Mouse (Mus musculus) layer of hippocampus, adult 11-12 months (tissue): ENCODE measurements around the gene Nup205.
A peak's percentile ranks its signal among the peaks of the same experiment; 100 is the strongest.

Experiments used
- DNase-seq: peaks from one replicate; pipeline ENCODE4 v3.0.0; 2022; ENCODE audit warnings: low spot score

Nup205 gene

GRCm38 (mm10) chr6:35288114-35288761 lies 111.0 kb downstream of the Nup205 start:
- DNase-seq: peak; percentile 57

- peak; percentile 19 for DNase-seq
Measured at GRCm38 (mm10) chr6:35288920-35289319, 111.7 kb downstream of the Nup205 start.

DNA sequence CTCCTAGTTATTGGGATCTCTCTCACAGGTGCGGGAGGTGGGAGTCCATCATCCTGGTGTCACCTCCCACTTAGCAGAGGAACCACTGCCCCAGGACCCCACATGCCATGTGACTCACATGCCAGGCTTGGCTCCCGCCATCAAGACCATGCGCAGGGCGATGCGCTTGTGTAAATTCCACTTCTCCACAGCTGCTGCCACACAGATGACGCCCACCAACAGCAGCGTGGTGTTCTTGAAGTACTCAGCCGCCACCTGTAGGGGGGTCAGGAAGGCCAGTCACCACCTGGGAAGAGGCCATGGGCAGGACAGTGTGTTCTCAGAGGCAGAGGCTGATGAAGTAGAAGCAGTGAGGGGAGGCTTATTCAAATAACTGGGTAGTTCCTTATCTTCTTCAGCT lies 112.5 kb downstream of the Nup205 start:
- DNase-seq: no peak

DNA sequence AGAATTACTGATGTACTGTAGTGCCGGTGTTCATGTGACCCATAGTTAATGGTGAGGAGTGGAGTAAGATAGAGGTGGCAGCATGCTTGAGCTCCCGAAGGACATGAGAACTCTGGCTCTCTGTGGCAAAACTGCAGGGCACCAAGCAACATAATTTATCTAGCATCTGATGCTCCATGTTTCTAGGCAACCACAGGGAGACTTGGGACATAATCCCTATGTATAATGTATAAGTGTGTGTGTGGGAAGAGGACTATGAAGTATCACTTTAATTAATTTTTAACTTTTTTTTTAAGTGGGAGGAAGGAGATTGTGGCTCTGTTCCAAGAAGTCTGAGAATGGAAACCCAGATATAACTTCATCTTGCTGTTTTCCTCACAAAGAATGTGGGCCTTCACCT lies 117.7 kb downstream of the Nup205 start:
- DNase-seq: no peak

- DNase-seq: peak; percentile 21
Measured at GRCm38 (mm10) chr6:35297001-35297400, 119.8 kb downstream of the Nup205 start.
